Mouse (Mus musculus) midbrain, embryonic 14.5 days (tissue): ENCODE results near the gene Tspan14. TPM values are rescaled to one million over a fixed set of nuclear protein-coding genes. Genes with fewer than 3 reads are reported as not detected.

Experiments
- ATAC-seq: fragments of 200-750 bp; cut with Nextera tagmentation; 2 replicates; pipeline ENCODE4 v1.8.0; 2017; ENCODE audit warnings: moderate number of reproducible peaks, moderate library complexity; ENCODE audit not compliant: low FRiP score, low TSS enrichment
- DNase-seq: peaks from one replicate; pipeline ENCODE4 v3.0.0-alpha.2; 2015
- H3K27ac ChIP-seq: fragments of 300-500 bp; sonication (generic); replicated peaks from 2 replicates; pipeline ENCODE4 v1.5.1; 2014; ENCODE audit warnings: mild to moderate bottlenecking, low read depth, low read length, moderate library complexity
- H3K27me3 ChIP-seq: fragments of 300-500 bp; sonication (generic); 2 replicates; pipeline ENCODE4 v1.6.1; 2014; ENCODE audit warnings: low read length, control low read depth, mixed read lengths; ENCODE audit not compliant: control insufficient read depth, insufficient read depth
- H3K36me3 ChIP-seq: fragments of 300-500 bp; sonication (generic); 2 replicates; pipeline ENCODE4 v1.6.1; 2014; ENCODE audit warnings: low read length, control low read depth; ENCODE audit not compliant: control insufficient read depth, insufficient read depth
- H3K4me1 ChIP-seq: fragments of 300-500 bp; sonication (generic); 2 replicates; pipeline ENCODE4 v1.6.1; 2014; ENCODE audit warnings: mild to moderate bottlenecking, antibody characterized with exemption, low read length, control low read depth; ENCODE audit not compliant: control insufficient read depth, insufficient read depth
- H3K4me2 ChIP-seq: fragments of 300-500 bp; sonication (generic); 2 replicates; pipeline ENCODE4 v1.6.1; 2014; ENCODE audit warnings: mild to moderate bottlenecking, low read length, moderate library complexity
- H3K4me3 ChIP-seq: fragments of 300-500 bp; sonication (generic); replicated peaks from 2 replicates; pipeline ENCODE4 v1.5.1; 2014; ENCODE audit warnings: low read depth, low read length
- H3K9ac ChIP-seq: fragments of 300-500 bp; sonication (generic); replicated peaks from 2 replicates; pipeline ENCODE4 v1.6.1; 2014; ENCODE audit warnings: mild to moderate bottlenecking, low read length, moderate library complexity
- H3K9me3 ChIP-seq: fragments of 300-500 bp; sonication (generic); 2 replicates; pipeline ENCODE4 v1.6.1; 2016; ENCODE audit warnings: low read length, control low read depth, mixed read lengths; ENCODE audit not compliant: control insufficient read depth
- WGBS: fragments of 180-500 bp; shearing (Covaris S2); extraction: QIAGEN DNeasy Blood & Tissue Kit; methylation state at CpG from one replicate; pipeline ENCODE4 v1.1.7; 2014; 5-methylcytosine and 5-hydroxymethylcytosine counted together
- polyA plus RNA-seq: library from polyadenylated mRNA; unstranded; fragments of >200 nt; fragmentation: Nextera tagmentation; extraction: Ambion mirVana; gene quantifications from 2 replicates; pipeline ENCODE4 v1.2.1, GENCODE M21; 2014

Tspan14 gene
- polyA plus RNA-seq: 57.2 and 79.6 TPM in 2 replicates

- WGBS: under 1% methylated on average over 54 of the region's 54 CpGs
- Histone ChIP-seq H3K4me2 (peak within 1 kb of the TSS; percentile 93), H3K27ac (peak within 1 kb of the TSS; percentile 86), H3K9ac (peak within 1 kb of the TSS; percentile 93), H3K4me1 (peaks cover 35% of the 10 kb centered on the region), H3K9me3 (no peaks in the 10 kb centered on the region), H3K36me3 (no peaks in the 10 kb centered on the region), H3K4me3 (peak within 1 kb of the TSS; percentile 93), H3K27me3 (no peaks in the 10 kb centered on the region)
- no peak; the same call in 1 of the 2 replicates for ATAC-seq
- no peak for DNase-seq
Observed at GRCm38 (mm10) chr14:40966392-40966861, at the start of gene Tspan14. Gene Tspan14, minus strand, starts transcription at chr14:40966807.

GRCm38 (mm10) chr14:41014701-41015240 lies 48.2 kb upstream of the Tspan14 start:
- no peak overlapping the region for H3K27ac ChIP-seq
- H3K27me3 ChIP-seq: no peaks in the 10 kb centered on the region
- H3K9me3 ChIP-seq: no peaks in the 10 kb centered on the region
- no peak overlapping the region for H3K9ac ChIP-seq
- no peaks in the 10 kb centered on the region for H3K36me3 ChIP-seq
- WGBS: 81% methylated on average over 5 of the region's 5 CpGs
- no peak for ATAC-seq
- H3K4me1 ChIP-seq: peaks cover 4% of the 10 kb centered on the region
- H3K4me3 ChIP-seq: no peak overlapping the region
- no peak for DNase-seq
- H3K4me2 ChIP-seq: no peak overlapping the region

GRCm38 (mm10) chr14:41013630-41014613 lies 47.3 kb upstream of the Tspan14 start, which contains the start of gene Fam213a:
Gene Fam213a, minus strand, starts transcription at chr14:41013788.
- H3K4me2 ChIP-seq: peak within 1 kb of the TSS; percentile 69
- no peaks in the 10 kb centered on the region for H3K36me3 ChIP-seq
- peak within 1 kb of the TSS; percentile 91 for H3K9ac ChIP-seq
- H3K27ac ChIP-seq: peak within 1 kb of the TSS; percentile 83
- H3K4me3 ChIP-seq: peak within 1 kb of the TSS; percentile 63
- DNase-seq: peak; percentile 97
- peaks cover 4% of the 10 kb centered on the region for H3K4me1 ChIP-seq
- no peaks in the 10 kb centered on the region for H3K9me3 ChIP-seq
- 2% methylated on average over 32 of the region's 32 CpGs for WGBS
- no peaks in the 10 kb centered on the region for H3K27me3 ChIP-seq
- peak; percentile 98 for ATAC-seq

- Histone ChIP-seq H3K4me2 (peak overlapping the region; percentile 69), H3K4me3 (peak overlapping the region; percentile 63), H3K27me3 (no peaks in the 10 kb centered on the region), H3K9ac (peak overlapping the region; percentile 91), H3K9me3 (no peaks in the 10 kb centered on the region), H3K27ac (peak overlapping the region; percentile 83), H3K36me3 (no peaks in the 10 kb centered on the region), H3K4me1 (peaks cover 4% of the 10 kb centered on the region)
- ATAC-seq: 0 out of 2 replicates have a peak, but pooled peaks have one; percentile 1
- 22% methylated on average over 9 of the region's 9 CpGs for WGBS
- peak; percentile 25 for DNase-seq
Observed at GRCm38 (mm10) chr14:41013143-41013542, 46.5 kb upstream of the Tspan14 start.

GRCm38 (mm10) chr14:41011916-41012315 lies 45.3 kb upstream of the Tspan14 start:
- DNase-seq (no peak), ATAC-seq (no peak)
- Histone ChIP-seq H3K4me1 (peaks cover 4% of the 10 kb centered on the region), H3K9ac (no peak overlapping the region), H3K27ac (no peak overlapping the region), H3K9me3 (no peaks in the 10 kb centered on the region), H3K36me3 (no peaks in the 10 kb centered on the region), H3K4me2 (no peak overlapping the region), H3K4me3 (no peak overlapping the region), H3K27me3 (no peaks in the 10 kb centered on the region)
- 86% methylated on average over 3 of the region's 3 CpGs for WGBS

GRCm38 (mm10) chr14:41008138-41008537 lies 41.5 kb upstream of the Tspan14 start:
- WGBS: 63% methylated on average over 2 of the region's 2 CpGs
- H3K4me3 ChIP-seq: no peak overlapping the region
- H3K9me3 ChIP-seq: no peaks in the 10 kb centered on the region
- DNase-seq: no peak
- no peak for ATAC-seq
- H3K4me2 ChIP-seq: no peak overlapping the region
- H3K9ac ChIP-seq: no peak overlapping the region
- no peaks in the 10 kb centered on the region for H3K27me3 ChIP-seq
- H3K36me3 ChIP-seq: no peaks in the 10 kb centered on the region; the same call in 1 of the 2 replicates
- H3K27ac ChIP-seq: no peak overlapping the region
- H3K4me1 ChIP-seq: peaks cover 14% of the 10 kb centered on the region

GRCm38 (mm10) chr14:41007641-41008040 lies 41.0 kb upstream of the Tspan14 start:
- no peak overlapping the region for H3K9ac ChIP-seq
- no peak for ATAC-seq

GRCm38 (mm10) chr14:41006899-41007298 lies 40.3 kb upstream of the Tspan14 start:
- Histone ChIP-seq H3K36me3 (peaks cover 4% of the 10 kb centered on the region), H3K27ac (no peak overlapping the region), H3K27me3 (no peaks in the 10 kb centered on the region), H3K4me3 (no peak overlapping the region), H3K4me2 (no peak overlapping the region), H3K9me3 (no peaks in the 10 kb centered on the region), H3K9ac (no peak overlapping the region), H3K4me1 (peaks cover 11% of the 10 kb centered on the region)
- 41% methylated on average over 3 of the region's 3 CpGs for WGBS
- DNase-seq (no peak), ATAC-seq (no peak)

More at GRCm38 (mm10) chr14:41007641-41008040, 41.0 kb upstream of the Tspan14 start:
- no peak overlapping the region for H3K4me2 ChIP-seq
- no peaks in the 10 kb centered on the region for H3K9me3 ChIP-seq
- no peak overlapping the region for H3K4me3 ChIP-seq
- H3K27me3 ChIP-seq: no peaks in the 10 kb centered on the region
- peaks cover 11% of the 10 kb centered on the region for H3K4me1 ChIP-seq
- no peak overlapping the region for H3K27ac ChIP-seq
- DNase-seq: no peak
- WGBS: 48% methylated on average over 5 of the region's 5 CpGs
- H3K36me3 ChIP-seq: no peaks in the 10 kb centered on the region; the same call in 1 of the 2 replicates
